Mouse (Mus musculus) liver, embryonic 12.5 days (tissue): ENCODE measurements around the gene Trappc3. TPM values are rescaled to one million over a fixed set of nuclear protein-coding genes. Genes with fewer than 3 reads are reported as not detected.

Experiments used
- ATAC-seq: fragments of 200-750 bp; cut with Nextera tagmentation; 2 replicates; pipeline ENCODE4 v1.8.0; 2017; ENCODE audit warnings: moderate number of reproducible peaks, mild to moderate bottlenecking, moderate library complexity
- H3K27ac ChIP-seq: fragments of 300-500 bp; sonication (generic); 2 replicates; pipeline ENCODE4 v1.5.1; 2016; ENCODE audit warnings: mild to moderate bottlenecking
- H3K27me3 ChIP-seq: fragments of 300-500 bp; sonication (generic); replicated peaks from 2 replicates; pipeline ENCODE4 v1.6.1; 2016; ENCODE audit warnings: mild to moderate bottlenecking, moderate library complexity
- H3K36me3 ChIP-seq: fragments of 300-500 bp; sonication (generic); 2 replicates; pipeline ENCODE4 v1.6.1; 2016; ENCODE audit warnings: mild to moderate bottlenecking, moderate library complexity
- H3K4me1 ChIP-seq: fragments of 300-500 bp; sonication (generic); 2 replicates; pipeline ENCODE4 v1.6.1; 2016
- H3K4me2 ChIP-seq: fragments of 300-500 bp; sonication (generic); 2 replicates; pipeline ENCODE4 v1.6.1; 2016; ENCODE audit warnings: mild to moderate bottlenecking, moderate library complexity
- H3K4me3 ChIP-seq: fragments of 300-500 bp; sonication (generic); 2 replicates; pipeline ENCODE4 v1.5.1; 2016; ENCODE audit warnings: mild to moderate bottlenecking, moderate library complexity
- H3K9ac ChIP-seq: fragments of 300-500 bp; sonication (generic); 2 replicates; pipeline ENCODE4 v1.6.1; 2016; ENCODE audit warnings: mild to moderate bottlenecking, moderate library complexity
- H3K9me3 ChIP-seq: fragments of 300-500 bp; sonication (generic); replicated peaks from 2 replicates; pipeline ENCODE4 v1.6.1; 2016; ENCODE audit warnings: mild to moderate bottlenecking, moderate library complexity
- WGBS: fragments of 180-500 bp; shearing (Covaris S2); methylation state at CpG from one replicate; pipeline ENCODE4 v1.1.7; 2016; ENCODE audit not compliant: insufficient replicate concordance; 5-methylcytosine and 5-hydroxymethylcytosine counted together
- polyA plus RNA-seq: library from polyadenylated mRNA; unstranded; fragments of >200 nt; fragmentation: Nextera tagmentation; extraction: Ambion mirVana; gene quantifications from 2 replicates; pipeline ENCODE4 v1.2.1, GENCODE M21; 2016

Trappc3 gene
- polyA plus RNA-seq, 1 experiment from 2014 or later: 44.0 TPM

GRCm38 (mm10) chr4:126261266-126261665 lies 859 bp upstream of the Trappc3 start:
- ATAC-seq: peak; percentile 6; the same call in 1 of the 2 replicates
- peak overlapping the region; percentile 82 for H3K27ac ChIP-seq
- H3K27me3 ChIP-seq: peaks cover 32% of the 10 kb centered on the region
- peaks cover 64% of the 10 kb centered on the region for H3K4me1 ChIP-seq
- peak overlapping the region; percentile 34 for H3K4me3 ChIP-seq
- H3K9me3 ChIP-seq: no peaks in the 10 kb centered on the region
- 0 out of 2 replicates have a peak, but pooled peaks cover 3% of the 10 kb centered on the region for H3K36me3 ChIP-seq
- 60% methylated on average over 6 of the region's 6 CpGs for WGBS
- H3K9ac ChIP-seq: peak overlapping the region; percentile 89
- peak overlapping the region; percentile 88 for H3K4me2 ChIP-seq

- H3K4me1 ChIP-seq: peaks cover 60% of the 10 kb centered on the region
- peak overlapping the region; percentile 88 for H3K4me2 ChIP-seq
- 0 out of 2 replicates have a peak, but pooled peaks cover 3% of the 10 kb centered on the region for H3K36me3 ChIP-seq
- no peak for ATAC-seq
- peak overlapping the region; percentile 89; the same call in 1 of the 2 replicates for H3K9ac ChIP-seq
- peak overlapping the region; percentile 79 for H3K4me3 ChIP-seq
- H3K27ac ChIP-seq: peak overlapping the region; percentile 82
- H3K9me3 ChIP-seq: no peaks in the 10 kb centered on the region
- 48% methylated on average over 7 of the region's 7 CpGs for WGBS
- H3K27me3 ChIP-seq: peaks cover 31% of the 10 kb centered on the region
Measured at GRCm38 (mm10) chr4:126261675-126262074, 450 bp upstream of the Trappc3 start.

DNA sequence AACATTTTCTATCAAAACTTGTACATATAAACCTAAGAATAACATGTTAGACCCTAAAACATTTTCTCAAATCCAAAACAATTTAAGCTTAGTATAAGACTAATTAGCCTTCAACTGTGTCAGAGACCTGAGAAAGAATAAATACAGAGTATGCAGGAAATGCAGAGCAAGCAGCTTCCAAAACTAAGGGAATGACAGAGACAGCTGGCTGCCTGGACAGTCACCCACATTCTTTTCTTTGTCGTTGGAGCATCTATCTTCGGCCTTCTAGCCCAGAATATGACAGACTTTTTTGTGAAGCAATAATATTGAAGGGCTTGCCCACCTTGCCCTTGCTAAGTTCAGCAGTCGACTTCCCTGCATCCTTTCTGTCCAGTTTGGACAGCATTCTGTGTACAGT lies 7.2 kb downstream of the Trappc3 start:
- H3K4me3 ChIP-seq: no peak overlapping the region
- H3K27ac ChIP-seq: no peak overlapping the region
- H3K9me3 ChIP-seq: no peaks in the 10 kb centered on the region
- no peak overlapping the region for H3K9ac ChIP-seq
- H3K4me1 ChIP-seq: no peaks in the 10 kb centered on the region
- WGBS: 56% methylated on average over 3 of the region's 3 CpGs
- peaks cover 21% of the 10 kb centered on the region for H3K36me3 ChIP-seq
- no peak overlapping the region for H3K4me2 ChIP-seq
- no peaks in the 10 kb centered on the region for H3K27me3 ChIP-seq
- no peak for ATAC-seq

- 79% methylated on average over 13 of the region's 13 CpGs for WGBS
Measured at GRCm38 (mm10) chr4:126273753-126274152, 11.6 kb downstream of the Trappc3 start.

DNA sequence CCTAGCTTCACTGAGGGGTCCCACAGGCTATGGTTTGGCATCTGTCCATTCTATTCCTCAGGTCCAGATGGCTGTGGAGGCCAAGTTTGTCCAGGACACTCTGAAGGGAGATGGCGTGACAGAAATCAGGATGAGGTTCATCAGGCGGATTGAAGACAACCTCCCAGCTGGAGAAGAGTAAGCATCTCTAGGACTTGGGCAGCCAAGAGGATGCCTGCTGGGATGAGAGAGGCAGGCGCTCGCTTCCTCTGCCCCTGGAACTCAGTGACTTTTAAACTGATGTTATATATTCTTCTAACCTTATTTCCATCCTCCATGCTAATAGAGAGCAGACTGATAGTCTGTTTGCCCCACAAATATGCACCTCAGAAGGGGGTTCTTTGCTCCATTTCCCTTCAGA lies 13.0 kb downstream of the Trappc3 start:
- Histone ChIP-seq H3K36me3 (peaks cover 29% of the 10 kb centered on the region), H3K4me3 (no peak overlapping the region), H3K9me3 (no peaks in the 10 kb centered on the region), H3K27ac (no peak overlapping the region), H3K9ac (no peak overlapping the region), H3K27me3 (peaks cover 9% of the 10 kb centered on the region; the same call in 1 of the 2 replicates), H3K4me1 (0 out of 2 replicates have a peak, but pooled peaks cover 5% of the 10 kb centered on the region), H3K4me2 (no peak overlapping the region)
- no peak for ATAC-seq
- 81% methylated on average over 4 of the region's 4 CpGs for WGBS

More at GRCm38 (mm10) chr4:126273753-126274152, 11.6 kb downstream of the Trappc3 start:
- no peak for ATAC-seq
- Histone ChIP-seq H3K27me3 (peaks cover 2% of the 10 kb centered on the region; the same call in 1 of the 2 replicates), H3K4me2 (no peak overlapping the region), H3K9me3 (no peaks in the 10 kb centered on the region), H3K27ac (no peak overlapping the region), H3K4me1 (0 out of 2 replicates have a peak, but pooled peaks cover 5% of the 10 kb centered on the region), H3K4me3 (no peak overlapping the region), H3K9ac (no peak overlapping the region), H3K36me3 (peaks cover 29% of the 10 kb centered on the region)

GRCm38 (mm10) chr4:126275681-126276131 lies 13.6 kb downstream of the Trappc3 start:
- Histone ChIP-seq H3K4me2 (no peak overlapping the region), H3K36me3 (peaks cover 29% of the 10 kb centered on the region), H3K9ac (no peak overlapping the region), H3K4me3 (no peak overlapping the region), H3K9me3 (no peaks in the 10 kb centered on the region), H3K4me1 (0 out of 2 replicates have a peak, but pooled peaks cover 5% of the 10 kb centered on the region), H3K27me3 (peaks cover 9% of the 10 kb centered on the region), H3K27ac (no peak overlapping the region)
- WGBS: 88% methylated on average over 13 of the region's 13 CpGs
- no peak for ATAC-seq

DNA sequence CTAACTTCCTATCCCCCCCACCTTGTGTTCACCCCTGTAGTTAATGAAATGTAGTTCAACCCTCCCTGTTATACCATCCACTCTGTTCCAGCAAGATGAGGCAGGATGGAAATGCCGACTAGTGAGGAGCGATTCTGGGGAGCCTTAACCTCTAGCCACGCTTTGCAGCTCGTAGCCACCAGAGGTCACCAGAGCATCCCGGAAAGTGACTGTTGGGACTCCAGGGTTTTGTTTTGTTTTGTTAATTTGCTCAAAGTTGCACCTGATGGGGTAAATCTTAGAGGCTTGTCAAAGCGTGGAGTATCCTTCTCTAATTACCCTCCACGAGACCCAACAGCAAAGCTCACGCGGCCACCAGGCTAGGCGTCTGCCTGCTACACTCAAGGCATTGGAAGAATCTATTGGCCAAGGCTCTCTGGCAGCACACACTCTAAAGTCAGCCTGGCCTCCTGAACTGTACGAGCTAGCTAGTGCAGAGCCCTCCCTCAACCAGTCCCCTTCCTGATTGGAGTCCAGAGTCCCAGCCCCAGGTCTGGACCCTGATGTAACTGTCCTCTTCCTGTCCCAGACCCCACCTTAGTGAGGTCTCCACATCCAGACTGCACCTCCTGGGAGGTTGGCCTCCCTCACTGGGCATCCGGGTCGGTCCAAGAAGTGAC lies 15.9 kb downstream of the Trappc3 start:
- H3K4me2 ChIP-seq: peak overlapping the region; percentile 25
- WGBS: 17% methylated on average over 13 of the region's 13 CpGs

DNA sequence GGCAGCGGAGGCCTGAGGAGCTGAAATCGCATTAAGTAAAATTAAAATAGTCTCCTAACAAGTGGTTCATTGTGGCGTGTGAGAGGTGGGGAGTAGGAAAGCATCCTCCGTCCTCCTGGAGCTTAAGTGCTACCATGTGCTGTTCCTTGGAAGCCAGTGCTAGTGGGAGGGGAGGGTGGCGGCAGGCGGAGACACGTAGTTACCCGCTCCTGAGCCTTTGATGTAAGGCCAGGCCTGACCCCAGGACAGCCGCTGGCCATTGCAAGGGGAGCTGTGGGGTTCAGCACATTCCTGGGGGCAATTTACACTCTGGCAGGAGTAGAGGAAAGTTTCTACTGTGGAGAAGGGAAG lies 16.4 kb downstream of the Trappc3 start:
- WGBS: 57% methylated on average over 9 of the region's 9 CpGs
- peaks cover 19% of the 10 kb centered on the region for H3K36me3 ChIP-seq

More for the DNA sequence above, 15.9 kb downstream of the Trappc3 start:
- Histone ChIP-seq H3K4me3 (no peak overlapping the region), H3K27ac (no peak overlapping the region), H3K9ac (no peak overlapping the region), H3K9me3 (no peaks in the 10 kb centered on the region), H3K27me3 (peaks cover 13% of the 10 kb centered on the region), H3K4me1 (0 out of 2 replicates have a peak, but pooled peaks cover 5% of the 10 kb centered on the region), H3K36me3 (peaks cover 24% of the 10 kb centered on the region)
- peak; percentile 46 for ATAC-seq

DNA sequence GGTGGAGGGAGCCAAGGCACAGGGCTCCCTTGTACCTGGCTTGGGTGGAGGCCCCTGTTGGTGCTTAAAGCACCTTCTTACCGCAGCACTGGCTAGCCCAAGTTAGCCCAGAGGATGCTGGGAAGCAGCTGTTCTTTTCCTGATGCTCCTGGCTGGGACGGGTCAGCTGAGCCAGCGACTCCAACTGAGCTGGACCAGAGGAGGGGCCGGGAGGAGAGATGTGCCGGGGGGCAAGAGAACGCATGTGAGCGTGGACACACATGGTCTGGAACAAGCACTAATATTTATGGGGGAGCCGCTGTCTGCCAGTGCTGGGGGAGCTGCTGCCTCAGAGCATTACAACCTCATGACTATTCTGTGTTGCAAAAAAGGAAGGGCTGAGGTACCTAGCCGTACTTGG lies 16.8 kb downstream of the Trappc3 start:
- ATAC-seq: no peak
- Histone ChIP-seq H3K9me3 (no peaks in the 10 kb centered on the region), H3K27ac (no peak overlapping the region), H3K27me3 (peaks cover 23% of the 10 kb centered on the region), H3K9ac (no peak overlapping the region), H3K36me3 (peaks cover 15% of the 10 kb centered on the region), H3K4me1 (0 out of 2 replicates have a peak, but pooled peaks cover 5% of the 10 kb centered on the region), H3K4me3 (no peak overlapping the region), H3K4me2 (no peak overlapping the region)
- 67% methylated on average over 9 of the region's 9 CpGs for WGBS

More for the DNA sequence above, 16.4 kb downstream of the Trappc3 start:
- no peak overlapping the region for H3K4me3 ChIP-seq
- H3K9me3 ChIP-seq: no peaks in the 10 kb centered on the region
- H3K27ac ChIP-seq: no peak overlapping the region
- 0 out of 2 replicates have a peak, but pooled peaks cover 5% of the 10 kb centered on the region for H3K4me1 ChIP-seq
- H3K27me3 ChIP-seq: peaks cover 18% of the 10 kb centered on the region
- H3K4me2 ChIP-seq: peak overlapping the region; percentile 25
- ATAC-seq: 0 out of 2 replicates have a peak, but pooled peaks have one; percentile 30
- no peak overlapping the region for H3K9ac ChIP-seq

DNA sequence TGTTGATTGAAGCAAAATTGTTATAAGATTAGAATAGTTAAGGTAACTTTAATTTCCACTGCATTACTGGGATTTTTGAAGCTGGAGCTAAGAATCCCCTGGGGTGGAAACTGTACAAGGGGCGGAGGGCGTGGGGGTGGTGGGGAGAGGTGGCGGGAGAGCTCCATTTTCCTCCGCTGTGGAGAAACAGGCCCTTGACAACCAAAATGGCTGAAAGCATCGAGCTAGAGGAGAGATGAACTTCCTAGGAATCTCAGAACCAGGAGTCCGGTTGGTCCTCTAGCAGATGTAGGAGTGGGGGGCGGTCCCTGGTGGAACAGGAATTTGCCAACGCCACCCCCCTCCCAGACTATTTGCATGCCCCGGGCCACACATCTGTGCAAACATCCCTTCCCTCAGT lies 19.6 kb downstream of the Trappc3 start:
- no peak for ATAC-seq
- Histone ChIP-seq H3K9me3 (no peaks in the 10 kb centered on the region), H3K4me1 (0 out of 2 replicates have a peak, but pooled peaks cover 11% of the 10 kb centered on the region), H3K36me3 (no peaks in the 10 kb centered on the region), H3K9ac (no peak overlapping the region), H3K4me3 (no peak overlapping the region), H3K27me3 (peaks cover 49% of the 10 kb centered on the region), H3K4me2 (no peak overlapping the region), H3K27ac (no peak overlapping the region)
- 65% methylated on average over 9 of the region's 9 CpGs for WGBS

DNA sequence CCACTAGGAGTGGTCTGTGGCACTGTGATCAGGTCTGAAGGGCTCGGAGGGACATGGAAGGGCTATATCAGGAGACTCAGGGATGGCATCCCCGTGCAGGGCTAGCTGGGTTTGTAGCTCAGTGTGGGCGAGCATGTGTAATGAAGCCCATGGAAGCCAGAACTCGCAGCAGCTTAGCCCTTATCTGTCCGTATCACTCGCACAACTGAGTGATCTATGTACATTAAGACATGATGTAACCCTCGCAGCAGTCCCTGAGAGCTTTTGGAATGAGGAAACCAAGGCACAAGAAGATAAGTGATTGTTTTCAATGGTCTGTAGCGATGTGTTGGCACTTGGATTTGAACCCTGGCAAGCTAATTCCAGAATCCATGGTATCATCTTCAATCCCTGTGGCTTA lies 21.5 kb downstream of the Trappc3 start:
- 0 out of 2 replicates have a peak, but pooled peaks cover 11% of the 10 kb centered on the region for H3K4me1 ChIP-seq
- ATAC-seq: no peak
- WGBS: 41% methylated on average over 8 of the region's 8 CpGs

DNA sequence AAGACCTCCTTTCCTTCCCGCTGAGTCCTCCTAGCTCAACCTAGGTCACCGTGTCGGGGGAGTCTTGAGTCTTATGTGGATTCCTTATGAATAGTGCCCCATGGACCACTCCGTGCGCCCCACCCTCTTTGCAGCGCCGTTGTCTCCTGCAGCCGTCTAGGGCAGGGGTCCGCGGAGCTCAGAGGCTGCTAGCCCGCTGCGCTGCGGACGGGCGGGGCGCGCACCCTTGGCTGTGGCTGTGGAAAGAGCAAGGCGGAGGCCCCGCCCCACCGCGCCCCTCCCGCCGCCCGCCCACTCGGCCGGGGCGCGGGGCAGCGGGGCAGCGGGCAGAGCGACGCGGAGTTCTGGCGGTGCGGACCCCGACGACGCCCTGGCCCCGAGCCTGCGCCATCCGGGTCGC lies 24.4 kb downstream of the Trappc3 start, which contains the start of gene Col8a2:
TSS of gene Col8a2 (plus strand) at position 302 of the 400 bp plus-strand sequence.
- Histone ChIP-seq H3K4me2 (peak within 1 kb of the TSS; percentile 64), H3K9me3 (no peaks in the 10 kb centered on the region), H3K4me1 (0 out of 2 replicates have a peak, but pooled peaks cover 15% of the 10 kb centered on the region), H3K27ac (no peak within 1 kb of the TSS), H3K4me3 (peak within 1 kb of the TSS; percentile 48), H3K27me3 (peaks cover 87% of the 10 kb centered on the region), H3K9ac (0 out of 2 replicates have a peak within 1 kb of the TSS, but pooled peaks have one; percentile 41), H3K36me3 (no peaks in the 10 kb centered on the region)
- ATAC-seq: no peak
- 3% methylated on average over 30 of the region's 42 CpGs for WGBS

More for the DNA sequence above, 21.5 kb downstream of the Trappc3 start:
- H3K4me2 ChIP-seq: no peak overlapping the region
- H3K27ac ChIP-seq: no peak overlapping the region
- no peak overlapping the region for H3K4me3 ChIP-seq
- no peaks in the 10 kb centered on the region for H3K9me3 ChIP-seq
- H3K27me3 ChIP-seq: peaks cover 67% of the 10 kb centered on the region
- H3K36me3 ChIP-seq: no peaks in the 10 kb centered on the region
- no peak overlapping the region for H3K9ac ChIP-seq
